Mouse (Mus musculus) forebrain, embryonic 12.5 days (tissue): ENCODE data around the gene Ebf4. TPM values are rescaled to one million over a fixed set of nuclear protein-coding genes. Genes with fewer than 3 reads are reported as not detected.
"Not testable (repeated sequence)": the region's sequence is repeated elsewhere in the genome, so short reads cannot be mapped to it uniquely, and the experiment has no call there.

Experiments used
- ATAC-seq: fragments of 200-750 bp; cut with Nextera tagmentation; 2 replicates; pipeline ENCODE4 v1.8.0; 2017; ENCODE audit warnings: moderate TSS enrichment; ENCODE audit not compliant: low FRiP score
- H3K27ac ChIP-seq: fragments of 300-500 bp; sonication (generic); 2 replicates; pipeline ENCODE4 v1.5.1; 2016; ENCODE audit warnings: mild to moderate bottlenecking
- H3K27me3 ChIP-seq: fragments of 300-500 bp; sonication (generic); 2 replicates; pipeline ENCODE4 v1.6.1; 2016; ENCODE audit warnings: mild to moderate bottlenecking
- H3K36me3 ChIP-seq: fragments of 300-500 bp; sonication (generic); replicated peaks from 2 replicates; pipeline ENCODE4 v1.6.1; 2016; ENCODE audit warnings: mild to moderate bottlenecking
- H3K4me1 ChIP-seq: fragments of 300-500 bp; sonication (generic); 2 replicates; pipeline ENCODE4 v1.6.1; 2016
- H3K4me2 ChIP-seq: fragments of 300-500 bp; sonication (generic); 2 replicates; pipeline ENCODE4 v1.6.1; 2016; ENCODE audit warnings: mild to moderate bottlenecking, moderate library complexity
- H3K4me3 ChIP-seq: fragments of 300-500 bp; sonication (generic); replicated peaks from 2 replicates; pipeline ENCODE4 v1.5.1; 2016; ENCODE audit warnings: mild to moderate bottlenecking
- H3K9ac ChIP-seq: fragments of 300-500 bp; sonication (generic); 2 replicates; pipeline ENCODE4 v1.6.1; 2016; ENCODE audit warnings: mild to moderate bottlenecking
- H3K9me3 ChIP-seq: fragments of 300-500 bp; sonication (generic); 2 replicates; pipeline ENCODE4 v1.6.1; 2016
- WGBS: fragments of 180-500 bp; shearing (Covaris S2); methylation state at CpG from one replicate; pipeline ENCODE4 v1.1.7; 2016; 5-methylcytosine and 5-hydroxymethylcytosine counted together
- polyA plus RNA-seq: library from polyadenylated mRNA; unstranded; fragments of >200 nt; fragmentation: Nextera tagmentation; extraction: Ambion mirVana; gene quantifications from 2 replicates; pipeline ENCODE4 v1.2.1, GENCODE M21; 2016

Gene Ebf4
- polyA plus RNA-seq, 1 experiment from 2014 or later = 2.7 TPM

DNA sequence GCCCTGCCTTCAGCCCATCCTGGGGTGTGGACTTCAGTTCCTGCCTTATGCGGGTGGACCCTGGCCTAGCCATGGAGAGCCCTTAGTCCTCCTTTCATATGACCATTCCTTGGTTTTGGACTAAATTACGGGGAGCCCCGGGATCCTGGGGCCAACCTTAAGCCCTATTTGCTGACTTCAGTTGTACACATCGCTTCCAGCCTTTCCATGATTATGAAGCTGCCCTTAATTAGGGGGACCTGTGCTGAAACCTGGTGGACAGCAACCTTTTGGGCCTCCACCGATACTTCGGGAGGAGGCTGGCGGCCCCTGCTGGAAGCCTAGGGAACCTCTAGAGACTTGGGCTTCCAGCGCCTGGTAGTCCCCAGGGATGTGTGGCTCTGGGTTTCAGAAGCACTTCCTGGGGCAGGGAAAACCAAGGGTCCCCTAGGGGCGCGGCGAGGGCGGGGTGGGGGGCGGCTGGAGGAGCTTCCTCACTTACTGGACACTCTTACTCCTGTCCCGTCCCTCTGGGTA is 67.6 kb downstream of the Ebf4 start:
- H3K4me3 ChIP-seq = peak overlapping the region; percentile 17
- WGBS = 3% methylated on average over 14 of the region's 14 CpGs
- H3K4me2 ChIP-seq = peak overlapping the region; percentile 13; the same call in 1 of the 2 replicates
- peaks cover 15% of the 10 kb centered on the region for H3K4me1 ChIP-seq
- no peaks in the 10 kb centered on the region for H3K9me3 ChIP-seq
- ATAC-seq = peak; percentile 51; the same call in 1 of the 2 replicates
- H3K9ac ChIP-seq = no peak overlapping the region
- no peak overlapping the region for H3K27ac ChIP-seq
- H3K27me3 ChIP-seq = peaks cover 67% of the 10 kb centered on the region
- no peaks in the 10 kb centered on the region for H3K36me3 ChIP-seq

DNA sequence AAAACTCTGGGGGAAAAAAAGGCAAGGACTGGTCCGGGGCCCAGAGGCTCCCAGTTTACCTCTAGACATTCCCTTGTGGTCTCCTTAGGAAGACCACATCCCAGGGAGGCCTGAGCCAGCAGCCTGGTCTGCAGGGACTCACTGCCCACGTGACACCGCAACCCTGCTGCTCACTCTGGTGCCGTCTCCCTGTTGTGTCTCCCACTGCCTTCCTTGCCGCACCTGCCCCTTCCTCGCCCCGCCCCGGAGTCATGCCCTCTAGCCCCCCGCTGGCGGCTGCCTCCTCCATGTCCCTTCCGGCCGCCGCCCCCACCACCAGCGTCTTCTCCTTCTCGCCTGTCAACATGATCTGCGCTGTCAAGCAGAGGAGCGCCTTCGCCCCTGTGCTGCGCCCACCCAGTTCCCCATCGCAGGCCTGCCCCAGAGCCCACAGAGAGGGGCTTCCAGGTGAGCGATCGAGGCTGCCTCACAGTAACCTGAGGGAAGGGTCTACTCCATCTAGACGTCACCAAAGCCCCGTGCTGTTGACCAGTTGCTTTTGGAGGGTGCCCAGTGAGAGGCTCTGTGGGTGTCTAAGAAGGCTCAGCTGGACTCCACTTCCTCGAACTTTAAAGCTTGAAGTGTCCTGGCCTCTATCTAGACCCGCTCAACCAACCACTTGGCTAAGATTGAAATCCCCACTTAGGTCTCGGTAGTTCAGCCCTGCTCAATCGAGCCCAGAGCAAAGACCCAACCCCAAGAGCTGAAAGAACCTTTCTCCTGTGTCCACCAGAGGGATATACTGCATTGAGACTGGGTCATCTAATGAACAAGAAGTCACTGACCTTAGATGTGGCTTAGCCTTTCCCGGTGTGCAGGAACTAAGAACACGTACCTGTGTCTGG is 70.5 kb downstream of the Ebf4 start:
- H3K4me2 ChIP-seq = peak overlapping the region; percentile 56
- no peak overlapping the region for H3K27ac ChIP-seq
- 5% methylated on average over 29 of the region's 30 CpGs for WGBS
- peak overlapping the region; percentile 28 for H3K4me3 ChIP-seq
- ATAC-seq = no peak
- H3K9ac ChIP-seq = no peak overlapping the region; the same call in 1 of the 2 replicates
- H3K4me1 ChIP-seq = peaks cover 20% of the 10 kb centered on the region
- H3K9me3 ChIP-seq = no peaks in the 10 kb centered on the region
- no peaks in the 10 kb centered on the region for H3K36me3 ChIP-seq
- H3K27me3 ChIP-seq = peaks cover 55% of the 10 kb centered on the region

DNA sequence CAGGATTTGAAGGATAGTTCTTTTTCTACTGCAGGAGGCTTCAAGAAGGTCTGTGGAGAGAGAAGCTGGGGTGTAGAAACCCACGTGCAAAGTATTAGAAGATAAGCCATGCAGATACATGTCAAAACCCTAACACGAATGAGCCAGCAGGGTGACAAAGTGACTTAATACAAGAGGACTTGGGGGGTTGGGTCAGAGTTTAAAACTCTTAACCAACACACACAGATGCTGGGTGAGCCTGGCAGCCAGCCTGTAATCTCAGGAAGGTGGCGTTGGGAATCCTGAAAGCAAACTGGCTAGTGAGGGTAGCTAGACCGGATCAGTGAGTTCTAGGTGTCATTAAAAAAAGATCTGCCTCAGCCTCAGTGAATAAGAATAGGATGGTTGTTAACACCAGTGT is 72.4 kb downstream of the Ebf4 start:
- ATAC-seq = no peak
- peaks cover 35% of the 10 kb centered on the region for H3K27me3 ChIP-seq
- H3K4me3 ChIP-seq = no peak overlapping the region
- H3K27ac ChIP-seq = no peak overlapping the region
- H3K9me3 ChIP-seq = no peaks in the 10 kb centered on the region
- H3K4me2 ChIP-seq = no peak overlapping the region
- WGBS = 75% methylated on average over 4 of the region's 4 CpGs
- no peak overlapping the region for H3K9ac ChIP-seq
- H3K4me1 ChIP-seq = peaks cover 12% of the 10 kb centered on the region
- no peaks in the 10 kb centered on the region for H3K36me3 ChIP-seq

DNA sequence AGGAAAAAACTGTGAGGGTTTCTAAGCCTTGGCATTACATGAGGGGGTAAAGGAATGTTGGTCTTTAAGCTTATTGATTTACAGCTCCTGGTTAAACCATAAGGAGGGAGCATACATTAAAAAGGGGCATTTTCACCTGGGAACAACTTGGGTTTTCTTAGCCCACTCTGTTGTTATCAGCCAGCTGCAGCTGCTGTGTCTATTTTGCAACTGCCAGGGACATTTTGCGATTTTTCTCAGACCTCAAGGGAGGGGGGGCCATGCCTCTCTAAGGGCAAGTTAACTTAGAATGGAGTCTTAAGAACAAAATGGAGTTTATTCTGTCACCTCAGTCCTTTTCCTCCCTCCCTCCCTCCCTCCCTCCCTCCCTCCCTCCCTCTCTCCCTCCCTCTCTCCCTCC is 78.1 kb downstream of the Ebf4 start:
- H3K27me3 ChIP-seq, H3K4me1 ChIP-seq, H3K4me2 ChIP-seq, H3K27ac ChIP-seq, H3K36me3 ChIP-seq, H3K9ac ChIP-seq, H3K4me3 ChIP-seq, H3K9me3 ChIP-seq, ATAC-seq: not testable (repeated sequence)
- 60% methylated on average over 1 of the region's 1 CpGs for WGBS

DNA sequence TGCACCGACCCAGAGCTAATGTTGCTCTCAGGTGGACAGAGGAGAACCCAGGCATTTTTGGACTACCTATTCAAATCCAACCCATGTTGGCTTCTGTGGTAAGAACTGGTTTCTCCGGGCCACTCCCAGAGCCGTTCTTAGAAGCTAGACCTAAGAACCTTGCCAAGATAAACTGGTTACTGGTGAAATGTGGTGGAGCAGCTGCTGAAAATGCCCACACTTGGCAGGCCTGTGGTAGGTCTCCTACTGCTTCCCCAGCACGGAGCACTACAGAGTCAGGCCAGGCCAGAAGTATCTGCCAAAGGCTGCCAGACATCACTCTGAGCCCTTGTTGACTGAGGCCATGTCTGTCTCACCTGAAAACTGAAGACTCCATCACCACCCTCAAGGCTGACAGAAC is 80.0 kb downstream of the Ebf4 start:
- Histone ChIP-seq H3K4me3 (no peak overlapping the region), H3K9ac (no peak overlapping the region), H3K36me3 (no peaks in the 10 kb centered on the region), H3K27me3 (peaks cover 5% of the 10 kb centered on the region; the same call in 1 of the 2 replicates), H3K4me1 (0 out of 2 replicates have a peak, but pooled peaks cover 6% of the 10 kb centered on the region), H3K4me2 (no peak overlapping the region), H3K27ac (no peak overlapping the region), H3K9me3 (no peaks in the 10 kb centered on the region)
- no peak for ATAC-seq
- 87% methylated on average over 4 of the region's 4 CpGs for WGBS

DNA sequence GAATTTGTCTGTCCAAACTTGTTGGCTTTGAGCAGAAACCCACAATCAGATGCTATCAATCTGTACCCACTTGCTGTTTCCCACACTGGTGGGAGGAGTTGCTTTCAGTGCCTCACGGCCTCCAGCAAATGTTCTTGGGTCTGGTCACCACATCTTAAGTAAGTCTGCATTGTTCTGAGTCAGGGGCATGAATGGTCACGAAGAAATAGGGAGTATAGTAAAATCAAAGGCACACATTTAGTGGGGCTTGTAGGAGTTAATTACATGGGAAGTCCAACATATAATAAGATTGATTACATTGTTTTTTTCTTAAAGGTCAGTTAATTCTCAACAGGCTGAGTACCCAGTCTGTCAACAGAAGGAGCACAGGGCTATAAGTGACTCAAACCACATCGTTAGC is 88.2 kb downstream of the Ebf4 start:
- H3K36me3 ChIP-seq = no peaks in the 10 kb centered on the region
- WGBS = 37% methylated on average over 3 of the region's 3 CpGs
- H3K9ac ChIP-seq = no peak overlapping the region
- no peak overlapping the region for H3K27ac ChIP-seq
- H3K4me3 ChIP-seq = no peak overlapping the region
- no peak overlapping the region for H3K4me2 ChIP-seq
- H3K9me3 ChIP-seq = no peaks in the 10 kb centered on the region
- ATAC-seq = no peak
- H3K27me3 ChIP-seq = 0 out of 2 replicates have a peak, but pooled peaks cover 9% of the 10 kb centered on the region
- H3K4me1 ChIP-seq = no peaks in the 10 kb centered on the region

DNA sequence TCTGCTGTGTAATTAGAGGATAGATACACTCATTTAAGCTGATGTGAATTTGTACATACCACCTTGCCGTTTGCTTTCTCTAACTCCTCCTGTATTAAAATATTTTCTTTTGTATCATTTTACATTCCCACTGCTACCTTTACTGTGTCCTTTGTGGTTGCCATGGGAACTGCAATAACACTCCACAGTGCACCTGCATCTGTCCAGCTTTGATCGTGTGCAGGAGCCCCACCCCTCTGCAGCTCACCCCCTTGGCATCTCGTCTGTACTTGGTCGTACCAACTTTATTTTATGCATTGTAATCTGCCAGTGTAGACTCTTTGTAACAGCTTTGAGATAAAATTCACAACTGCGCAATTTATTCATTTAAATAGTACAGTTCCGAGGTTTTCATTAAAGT is 88.9 kb downstream of the Ebf4 start:
- H3K9ac ChIP-seq = no peak overlapping the region
- no peak overlapping the region for H3K27ac ChIP-seq
- 0 out of 2 replicates have a peak, but pooled peaks cover 9% of the 10 kb centered on the region for H3K27me3 ChIP-seq
- H3K4me2 ChIP-seq = no peak overlapping the region
- no peak overlapping the region for H3K4me3 ChIP-seq
- 69% methylated on average over 6 of the region's 6 CpGs for WGBS
- no peak for ATAC-seq
- H3K4me1 ChIP-seq = no peaks in the 10 kb centered on the region
- H3K36me3 ChIP-seq = no peaks in the 10 kb centered on the region; the same call in 1 of the 2 replicates
- H3K9me3 ChIP-seq = no peaks in the 10 kb centered on the region

DNA sequence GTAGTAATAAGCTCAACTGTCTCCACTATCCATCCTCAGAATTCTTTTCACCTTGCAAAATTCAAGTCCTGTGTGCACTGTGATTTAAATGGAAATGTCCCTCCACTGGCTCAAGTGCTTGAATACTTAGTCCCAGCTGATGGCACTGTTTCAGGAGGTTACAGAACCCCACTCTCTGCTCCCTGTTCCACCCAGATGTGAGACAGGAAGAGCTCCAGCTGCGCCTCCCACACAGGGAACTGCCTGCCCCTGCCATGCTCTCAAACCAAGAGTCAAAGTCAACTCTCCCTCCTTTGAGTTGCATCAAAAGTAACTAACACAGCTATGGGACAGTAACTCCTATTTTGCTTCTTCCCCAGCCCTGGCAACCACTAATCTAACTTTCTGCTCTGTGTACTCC is 91.2 kb downstream of the Ebf4 start:
- H3K4me1 ChIP-seq = no peaks in the 10 kb centered on the region
- no peaks in the 10 kb centered on the region; the same call in 1 of the 2 replicates for H3K36me3 ChIP-seq
- H3K9ac ChIP-seq = no peak overlapping the region
- no peak overlapping the region for H3K4me3 ChIP-seq
- H3K27ac ChIP-seq = no peak overlapping the region
- 70% methylated on average over 1 of the region's 1 CpGs for WGBS
- no peaks in the 10 kb centered on the region for H3K9me3 ChIP-seq
- ATAC-seq = no peak
- H3K27me3 ChIP-seq = 0 out of 2 replicates have a peak, but pooled peaks cover 9% of the 10 kb centered on the region
- no peak overlapping the region for H3K4me2 ChIP-seq

DNA sequence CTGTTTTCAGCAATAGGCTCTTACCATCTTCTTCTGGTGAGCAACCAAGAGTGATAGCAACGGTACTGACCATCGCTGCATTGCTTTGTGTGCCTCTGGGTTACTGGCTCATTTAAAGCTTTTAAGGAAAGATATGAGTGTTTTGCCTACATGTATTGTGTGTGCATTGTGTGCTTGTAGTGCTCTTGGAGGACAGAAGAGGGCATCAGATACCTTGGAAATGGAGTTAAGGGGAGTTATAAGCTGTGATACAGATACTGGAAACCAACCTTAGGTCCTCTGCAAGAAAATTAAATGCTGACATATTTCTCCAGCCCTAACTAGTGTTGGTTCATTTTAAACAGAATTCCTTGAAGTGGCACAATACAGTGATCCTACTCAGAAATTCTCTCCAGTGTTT is 93.8 kb downstream of the Ebf4 start:
- H3K9ac ChIP-seq = no peak overlapping the region
- no peaks in the 10 kb centered on the region for H3K9me3 ChIP-seq
- H3K4me1 ChIP-seq = no peaks in the 10 kb centered on the region
- WGBS = 81% methylated on average over 2 of the region's 2 CpGs
- ATAC-seq = no peak
- H3K27me3 ChIP-seq = 0 out of 2 replicates have a peak, but pooled peaks cover 9% of the 10 kb centered on the region
- H3K4me2 ChIP-seq = no peak overlapping the region
- peaks cover 10% of the 10 kb centered on the region; the same call in 1 of the 2 replicates for H3K36me3 ChIP-seq
- H3K27ac ChIP-seq = no peak overlapping the region
- H3K4me3 ChIP-seq = no peak overlapping the region

DNA sequence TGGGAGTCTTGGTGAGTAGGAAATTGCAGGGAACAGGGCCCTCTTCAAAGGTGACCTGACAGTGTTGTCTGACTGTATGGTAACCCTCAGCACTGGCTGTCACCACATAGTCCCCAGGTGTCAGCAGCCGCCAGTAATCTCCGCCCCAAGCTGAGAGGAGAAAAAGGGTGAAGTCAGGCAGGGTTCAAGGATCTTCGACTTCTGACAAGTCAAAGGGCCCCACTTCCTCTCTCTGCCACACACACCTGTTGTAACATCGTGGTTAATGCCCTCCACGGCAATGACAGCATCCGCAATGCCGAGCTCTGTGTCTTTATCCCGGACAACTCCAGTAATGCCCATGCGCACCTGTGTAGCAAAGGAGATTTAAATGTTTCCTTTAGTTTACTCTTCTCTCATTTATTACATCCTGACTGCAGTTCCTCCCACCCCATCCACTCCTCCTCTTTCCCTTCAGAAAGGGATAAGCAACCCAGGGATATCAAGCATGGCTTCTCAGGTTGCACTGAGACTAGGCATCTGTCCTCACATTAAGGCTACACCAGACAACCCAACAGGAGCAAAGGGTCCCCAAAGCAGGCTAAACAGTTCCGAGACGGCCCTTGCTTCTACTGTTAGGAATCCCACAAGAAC is 96.1 kb downstream of the Ebf4 start:
- 90% methylated on average over 11 of the region's 11 CpGs for WGBS
- no peak overlapping the region for H3K4me2 ChIP-seq
- H3K9ac ChIP-seq = no peak overlapping the region
- no peaks in the 10 kb centered on the region for H3K9me3 ChIP-seq
- ATAC-seq = no peak
- H3K36me3 ChIP-seq = peaks cover 10% of the 10 kb centered on the region; the same call in 1 of the 2 replicates
- H3K27me3 ChIP-seq = peaks cover 3% of the 10 kb centered on the region; the same call in 1 of the 2 replicates
- H3K4me3 ChIP-seq = no peak overlapping the region
- no peak overlapping the region for H3K27ac ChIP-seq
- H3K4me1 ChIP-seq = no peaks in the 10 kb centered on the region

DNA sequence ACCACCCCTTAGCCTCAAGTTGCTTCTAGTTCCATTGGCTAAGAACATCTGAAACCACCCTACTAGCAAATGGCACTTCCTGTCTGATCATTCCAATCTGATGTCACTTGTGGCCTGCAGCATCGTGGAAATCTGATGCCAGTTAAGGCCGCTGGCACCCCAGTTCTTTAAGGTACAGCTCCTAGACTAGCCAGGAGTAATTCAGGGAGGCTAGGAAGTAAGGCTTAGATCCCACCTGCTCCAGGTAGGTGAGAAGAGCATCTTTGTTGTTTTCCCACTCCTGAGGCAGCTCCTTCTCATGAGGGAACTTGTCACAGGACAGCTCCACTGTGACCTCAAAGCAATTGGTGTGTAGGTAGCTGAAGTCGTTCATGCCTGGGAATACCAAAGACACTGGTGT is 97.9 kb downstream of the Ebf4 start:
- WGBS = 86% methylated on average over 3 of the region's 3 CpGs
- peaks cover 7% of the 10 kb centered on the region; the same call in 1 of the 2 replicates for H3K27me3 ChIP-seq
- H3K4me2 ChIP-seq = no peak overlapping the region
- H3K9me3 ChIP-seq = no peaks in the 10 kb centered on the region
- peaks cover 14% of the 10 kb centered on the region for H3K4me1 ChIP-seq
- no peak overlapping the region for H3K9ac ChIP-seq
- no peak overlapping the region for H3K27ac ChIP-seq
- H3K4me3 ChIP-seq = no peak overlapping the region
- peaks cover 10% of the 10 kb centered on the region; the same call in 1 of the 2 replicates for H3K36me3 ChIP-seq
- ATAC-seq = no peak

DNA sequence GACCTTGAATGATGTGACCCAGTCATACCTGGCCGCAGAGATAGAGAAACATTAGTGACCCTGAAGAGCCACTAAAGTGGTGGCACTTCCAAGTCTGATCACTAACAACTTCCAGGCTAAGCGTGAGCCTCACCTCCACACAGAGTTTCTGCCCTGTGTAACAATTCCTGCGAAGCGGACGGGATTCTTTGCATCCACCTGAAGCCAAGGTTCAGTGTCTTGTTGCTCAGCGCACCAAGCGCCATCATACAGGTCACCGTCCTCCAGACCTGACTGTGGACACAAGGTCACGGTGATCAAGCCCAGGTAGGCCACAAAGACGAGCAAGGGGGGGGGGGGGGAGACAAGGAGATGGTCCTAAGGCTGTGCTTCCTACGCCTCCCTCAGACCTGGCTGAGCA is 100.7 kb downstream of the Ebf4 start:
- 91% methylated on average over 11 of the region's 11 CpGs for WGBS
- no peak for ATAC-seq
- no peaks in the 10 kb centered on the region for H3K9me3 ChIP-seq

More for the DNA sequence above, 100.7 kb downstream of the Ebf4 start:
- Histone ChIP-seq H3K4me3 (no peak overlapping the region), H3K4me1 (peaks cover 22% of the 10 kb centered on the region), H3K4me2 (no peak overlapping the region), H3K27ac (no peak overlapping the region), H3K9ac (no peak overlapping the region), H3K27me3 (peaks cover 23% of the 10 kb centered on the region), H3K36me3 (0 out of 2 replicates have a peak, but pooled peaks cover 10% of the 10 kb centered on the region)
